Mouse (Mus musculus) testis, adult 2 months (tissue): ENCODE results near the gene Skp1a. TPM values are rescaled to one million over a fixed set of nuclear protein-coding genes. Genes with fewer than 3 reads are reported as not detected.

Experiments used
- H3K27ac ChIP-seq: fragments of 200-500 bp; 2 replicates; pipeline ENCODE4 v1.5.1; 2012; ENCODE audit warnings: low read depth, low read length; ENCODE audit not compliant: control insufficient read depth, insufficient read depth
- H3K27me3 ChIP-seq: fragments of 200-500 bp; 2 replicates; pipeline ENCODE4 v1.6.1; 2012; ENCODE audit warnings: mild to moderate bottlenecking, low read length, moderate library complexity; ENCODE audit not compliant: control insufficient read depth, insufficient read depth
- H3K36me3 ChIP-seq: fragments of 200-500 bp; 2 replicates; pipeline ENCODE4 v1.6.1; 2012; ENCODE audit warnings: mild to moderate bottlenecking, low read length; ENCODE audit not compliant: control insufficient read depth, insufficient read depth
- H3K4me1 ChIP-seq: fragments of 200-500 bp; 2 replicates; pipeline ENCODE4 v1.6.1; 2012; ENCODE audit warnings: low read length; ENCODE audit not compliant: control insufficient read depth, insufficient read depth
- H3K4me3 ChIP-seq: fragments of 200-500 bp; 2 replicates; pipeline ENCODE4 v1.5.1; 2012; ENCODE audit warnings: low read depth, mild to moderate bottlenecking, low read length, moderate library complexity, mixed read lengths; ENCODE audit not compliant: control insufficient read depth
- CTCF ChIP-seq: fragments of 200-500 bp; IDR thresholded peaks from 2 replicates; pipeline ENCODE4 v1.5.1; 2012; ENCODE audit warnings: low read depth, mild to moderate bottlenecking, inconsistent platforms, low read length, moderate library complexity; ENCODE audit not compliant: control insufficient read depth, insufficient read depth, insufficient replicate concordance
- POLR2A ChIP-seq: fragments of 200-500 bp; IDR thresholded peaks from 2 replicates; pipeline ENCODE4 v1.6.1; 2012; ENCODE audit warnings: low read depth, mild to moderate bottlenecking, inconsistent platforms, low read length, moderate library complexity; ENCODE audit not compliant: control insufficient read depth
- polyA plus RNA-seq: library from polyadenylated mRNA; depleted of rRNA; stranded (reverse); fragments of >200 nt; gene quantifications from 2 replicates; pipeline ENCODE4 v1.2.3, GENCODE M21; 2012

Skp1a gene
- polyA plus RNA-seq, 1 experiment, result 95.9 TPM

GRCm38 (mm10) chr11:52234509-52234908, 2.7 kb downstream of the Skp1a start:
- peak overlapping the region; percentile 37; the same call in 1 of the 2 replicates for H3K4me3 ChIP-seq
- no peaks in the 10 kb centered on the region for H3K27me3 ChIP-seq
- TF ChIP-seq CTCF, result no peak
- no peak for TF ChIP-seq POLR2A
- no peaks in the 10 kb centered on the region; the same call in 1 of the 2 replicates for H3K36me3 ChIP-seq
- no peak overlapping the region for H3K27ac ChIP-seq
- no peaks in the 10 kb centered on the region; the same call in 1 of the 2 replicates for H3K4me1 ChIP-seq

- Histone ChIP-seq H3K27ac (no peak overlapping the region), H3K4me1 (no peaks in the 10 kb centered on the region), H3K27me3 (no peaks in the 10 kb centered on the region), H3K4me3 (no peak overlapping the region), H3K36me3 (peaks cover 1% of the 10 kb centered on the region)
- TF ChIP-seq POLR2A, result no peak
- no peak for TF ChIP-seq CTCF
These were observed 9.2 kb downstream of the Skp1a start for GRCm38 (mm10) chr11:52240898-52241542.

GRCm38 (mm10) chr11:52249452-52249851, 17.7 kb downstream of the Skp1a start:
- peaks cover 6% of the 10 kb centered on the region for H3K4me1 ChIP-seq
- no peaks in the 10 kb centered on the region for H3K27me3 ChIP-seq
- no peak overlapping the region for H3K4me3 ChIP-seq
- no peak for TF ChIP-seq CTCF
- no peak for TF ChIP-seq POLR2A
- no peak overlapping the region for H3K27ac ChIP-seq
- H3K36me3 ChIP-seq, result no peaks in the 10 kb centered on the region

GRCm38 (mm10) chr11:52251770-52252169, 20.0 kb downstream of the Skp1a start:
- no peak overlapping the region for H3K4me3 ChIP-seq
- no peak for TF ChIP-seq POLR2A
- TF ChIP-seq CTCF, result no peak
- H3K27ac ChIP-seq, result peak overlapping the region; percentile 46
- H3K27me3 ChIP-seq, result no peaks in the 10 kb centered on the region
- no peaks in the 10 kb centered on the region for H3K36me3 ChIP-seq
- H3K4me1 ChIP-seq, result peaks cover 6% of the 10 kb centered on the region

GRCm38 (mm10) chr11:52252692-52253091, 20.9 kb downstream of the Skp1a start:
- TF ChIP-seq POLR2A (no peak), CTCF (no peak)
- no peaks in the 10 kb centered on the region for H3K27me3 ChIP-seq
- peaks cover 6% of the 10 kb centered on the region for H3K4me1 ChIP-seq
- peak overlapping the region; percentile 37; the same call in 1 of the 2 replicates for H3K27ac ChIP-seq
- no peaks in the 10 kb centered on the region for H3K36me3 ChIP-seq
- H3K4me3 ChIP-seq, result no peak overlapping the region

GRCm38 (mm10) chr11:52253674-52254375, 22.0 kb downstream of the Skp1a start:
- Histone ChIP-seq H3K27me3 (no peaks in the 10 kb centered on the region), H3K36me3 (no peaks in the 10 kb centered on the region), H3K27ac (no peak overlapping the region; the same call in 1 of the 2 replicates), H3K4me3 (no peak overlapping the region), H3K4me1 (peaks cover 6% of the 10 kb centered on the region)
- TF ChIP-seq POLR2A (no peak), CTCF (peak; percentile 64; the same call in 1 of the 2 replicates)

GRCm38 (mm10) chr11:52255077-52255476, 23.3 kb downstream of the Skp1a start:
- no peak overlapping the region for H3K4me3 ChIP-seq
- peaks cover 6% of the 10 kb centered on the region for H3K4me1 ChIP-seq
- no peaks in the 10 kb centered on the region for H3K36me3 ChIP-seq
- TF ChIP-seq CTCF (no peak), POLR2A (no peak)
- no peak overlapping the region for H3K27ac ChIP-seq
- no peaks in the 10 kb centered on the region for H3K27me3 ChIP-seq
